Mouse (Mus musculus) neural tube, embryonic 11.5 days (tissue): Measurements from ENCODE around the gene N4bp2l2. TPM values are rescaled to one million over a fixed set of nuclear protein-coding genes. Genes with fewer than 3 reads are reported as not detected.

Source experiments
- ATAC-seq: fragments of 200-750 bp; cut with Nextera tagmentation; 2 replicates; pipeline ENCODE4 v1.8.0; 2017; ENCODE audit warnings: moderate number of reproducible peaks, mild to moderate bottlenecking, moderate TSS enrichment, moderate library complexity; ENCODE audit not compliant: insufficient read depth, low FRiP score, low TSS enrichment
- DNase-seq: peaks from one replicate; pipeline ENCODE4 v3.0.0-alpha.2; 2015; ENCODE audit warnings: low spot score
- H3K27ac ChIP-seq: fragments of 300-500 bp; sonication (generic); 2 replicates; pipeline ENCODE4 v1.5.1; 2014; ENCODE audit warnings: low read depth, mild to moderate bottlenecking, low read length
- H3K27me3 ChIP-seq: fragments of 300-500 bp; sonication (generic); 2 replicates; pipeline ENCODE4 v1.6.1; 2014; ENCODE audit warnings: mild to moderate bottlenecking, low read length, mixed read lengths; ENCODE audit not compliant: control insufficient read depth, insufficient read depth
- H3K36me3 ChIP-seq: fragments of 300-500 bp; sonication (generic); 2 replicates; pipeline ENCODE4 v1.6.1; 2014; ENCODE audit warnings: mild to moderate bottlenecking, low read length, moderate library complexity, mixed read lengths; ENCODE audit not compliant: control insufficient read depth, insufficient read depth
- H3K4me1 ChIP-seq: fragments of 300-500 bp; sonication (generic); 2 replicates; pipeline ENCODE4 v1.6.1; 2014; ENCODE audit warnings: low read length, mixed read lengths; ENCODE audit not compliant: control insufficient read depth, insufficient read depth
- H3K4me2 ChIP-seq: fragments of 300-500 bp; sonication (generic); 2 replicates; pipeline ENCODE4 v1.6.1; 2014; ENCODE audit warnings: low read depth, mild to moderate bottlenecking, moderate library complexity
- H3K4me3 ChIP-seq: fragments of 300-500 bp; sonication (generic); 2 replicates; pipeline ENCODE4 v1.5.1; 2014; ENCODE audit warnings: low read depth, low read length
- H3K9ac ChIP-seq: fragments of 300-500 bp; sonication (generic); 2 replicates; pipeline ENCODE4 v1.6.1; 2014; ENCODE audit warnings: mild to moderate bottlenecking, low read length
- H3K9me3 ChIP-seq: fragments of 300-500 bp; sonication (generic); 2 replicates; pipeline ENCODE4 v1.6.1; 2016; ENCODE audit warnings: low read length; ENCODE audit not compliant: control insufficient read depth
- WGBS: fragments of 180-500 bp; shearing (Covaris S2); extraction: QIAGEN DNeasy Blood & Tissue Kit; methylation state at CpG from one replicate; pipeline ENCODE4 v1.1.7; 2014; 5-methylcytosine and 5-hydroxymethylcytosine counted together
- polyA plus RNA-seq: library from polyadenylated mRNA; unstranded; fragments of >200 nt; fragmentation: Nextera tagmentation; extraction: Ambion mirVana; gene quantifications from 2 replicates; pipeline ENCODE4 v1.2.1, GENCODE M21; 2014

N4bp2l2 gene
- polyA plus RNA-seq, 1 experiment from 2014 or later, result 44.8 TPM

DNA sequence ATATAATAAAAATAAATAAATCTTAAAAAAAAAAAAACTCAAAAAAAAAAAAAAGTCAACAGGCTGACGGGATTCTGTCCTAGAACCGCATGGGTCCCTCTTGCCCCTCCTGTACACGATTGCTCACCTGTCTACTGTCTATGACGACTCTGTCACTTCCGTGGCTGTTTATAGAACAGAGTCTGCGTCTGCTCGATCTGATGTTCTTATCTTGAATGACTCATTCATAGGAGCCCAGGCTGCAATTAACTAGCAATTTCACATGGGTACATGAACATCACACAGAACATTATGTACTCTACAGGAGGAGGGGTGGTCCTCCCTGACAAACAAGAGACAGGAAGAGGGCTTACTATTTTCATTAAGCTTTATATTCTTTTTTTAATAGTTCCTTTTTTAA lies 40.5 kb downstream of the N4bp2l2 start:
- DNase-seq, result no peak
- H3K4me3 ChIP-seq, result no peak overlapping the region
- no peaks in the 10 kb centered on the region for H3K36me3 ChIP-seq
- ATAC-seq, result no peak
- no peak overlapping the region for H3K4me2 ChIP-seq
- no peak overlapping the region for H3K9ac ChIP-seq
- 95% methylated on average over 7 of the region's 7 CpGs for WGBS
- no peaks in the 10 kb centered on the region for H3K9me3 ChIP-seq
- no peaks in the 10 kb centered on the region for H3K4me1 ChIP-seq
- no peaks in the 10 kb centered on the region for H3K27me3 ChIP-seq
- no peak overlapping the region for H3K27ac ChIP-seq

DNA sequence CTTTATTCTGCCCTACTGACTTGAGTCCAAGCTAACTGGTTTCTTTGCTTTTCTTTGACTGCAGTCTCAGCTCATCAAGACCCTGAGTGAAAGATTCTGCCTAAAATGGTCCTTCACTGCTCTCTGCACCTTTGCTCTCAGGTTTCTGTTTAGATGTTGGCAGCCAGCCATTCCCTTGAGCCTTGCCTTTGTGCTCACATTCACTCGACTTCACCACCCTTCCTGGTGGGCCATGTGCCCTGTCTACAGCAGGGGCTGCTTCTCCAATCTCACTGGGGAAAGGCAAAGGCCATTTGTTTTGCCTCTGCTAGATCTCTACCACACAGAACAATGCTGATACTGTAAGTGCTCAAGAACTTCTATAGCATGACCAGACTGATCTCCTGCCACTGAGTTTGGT lies 43.2 kb downstream of the N4bp2l2 start:
- no peak overlapping the region for H3K9ac ChIP-seq
- whole genome bisulfite sequencing, result 61% methylated on average over 1 of the region's 1 CpGs
- H3K4me2 ChIP-seq, result no peak overlapping the region
- H3K36me3 ChIP-seq, result no peaks in the 10 kb centered on the region
- no peak overlapping the region for H3K27ac ChIP-seq
- no peak for DNase-seq
- no peaks in the 10 kb centered on the region for H3K9me3 ChIP-seq
- H3K4me1 ChIP-seq, result no peaks in the 10 kb centered on the region
- no peaks in the 10 kb centered on the region for H3K27me3 ChIP-seq
- no peak for ATAC-seq
- H3K4me3 ChIP-seq, result no peak overlapping the region

DNA sequence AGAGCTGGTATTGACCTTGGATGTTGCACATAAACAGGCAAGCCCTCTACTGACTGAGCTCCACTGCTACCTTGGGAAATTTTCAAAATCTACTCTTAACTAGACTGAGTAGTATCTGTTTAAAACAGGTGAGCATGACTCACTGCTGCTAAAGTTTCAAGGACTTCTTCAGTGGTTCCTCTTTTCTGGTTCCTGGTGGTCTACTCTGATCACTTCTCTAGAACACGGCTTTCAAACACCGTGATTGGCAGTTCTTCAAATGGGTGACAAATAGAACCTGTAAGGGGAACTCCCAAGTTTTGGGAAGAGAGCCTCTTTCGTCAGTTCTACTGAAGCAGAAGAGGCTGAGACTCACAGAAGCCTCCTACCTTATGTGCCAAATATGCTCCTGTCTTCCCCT lies 44.4 kb downstream of the N4bp2l2 start:
- no peak for DNase-seq
- Histone ChIP-seq H3K9me3 (no peaks in the 10 kb centered on the region), H3K27me3 (no peaks in the 10 kb centered on the region), H3K4me1 (no peaks in the 10 kb centered on the region), H3K36me3 (no peaks in the 10 kb centered on the region), H3K4me3 (no peak overlapping the region), H3K9ac (no peak overlapping the region), H3K27ac (no peak overlapping the region), H3K4me2 (no peak overlapping the region)
- 90% methylated on average over 3 of the region's 3 CpGs for WGBS
- ATAC-seq, result no peak

DNA sequence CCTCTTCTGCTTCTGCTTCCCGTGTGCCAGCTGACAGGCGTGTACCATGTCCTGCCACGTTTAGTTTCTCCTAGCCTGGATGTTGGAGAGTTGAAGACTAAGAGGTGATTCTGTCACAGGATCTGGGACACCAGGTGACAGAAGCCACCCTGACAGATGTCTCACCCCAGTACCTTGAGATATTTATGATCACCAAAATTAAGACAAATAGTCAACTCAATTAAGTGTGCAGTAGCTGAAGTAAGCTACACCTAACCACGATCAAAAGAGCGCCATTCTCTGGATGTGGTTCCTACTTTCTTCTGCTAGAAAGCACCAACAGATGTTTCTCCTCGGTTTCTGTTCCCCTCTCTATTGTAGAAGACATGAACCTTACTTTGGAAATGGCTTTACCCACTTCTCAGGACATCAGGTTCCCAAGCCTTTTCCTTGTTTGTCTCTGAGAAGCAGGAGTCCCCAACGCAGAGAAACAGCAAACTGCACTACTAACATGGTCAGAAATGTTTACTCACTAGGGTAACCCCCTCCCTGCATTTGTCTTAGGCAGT lies 45.3 kb downstream of the N4bp2l2 start:
- H3K4me3 ChIP-seq, result no peak overlapping the region
- no peaks in the 10 kb centered on the region for H3K9me3 ChIP-seq
- ATAC-seq, result no peak
- H3K9ac ChIP-seq, result no peak overlapping the region
- H3K4me1 ChIP-seq, result no peaks in the 10 kb centered on the region
- WGBS, result 92% methylated on average over 7 of the region's 7 CpGs
- DNase-seq, result no peak
- H3K27ac ChIP-seq, result no peak overlapping the region
- H3K36me3 ChIP-seq, result no peaks in the 10 kb centered on the region
- H3K4me2 ChIP-seq, result no peak overlapping the region
- no peaks in the 10 kb centered on the region for H3K27me3 ChIP-seq

DNA sequence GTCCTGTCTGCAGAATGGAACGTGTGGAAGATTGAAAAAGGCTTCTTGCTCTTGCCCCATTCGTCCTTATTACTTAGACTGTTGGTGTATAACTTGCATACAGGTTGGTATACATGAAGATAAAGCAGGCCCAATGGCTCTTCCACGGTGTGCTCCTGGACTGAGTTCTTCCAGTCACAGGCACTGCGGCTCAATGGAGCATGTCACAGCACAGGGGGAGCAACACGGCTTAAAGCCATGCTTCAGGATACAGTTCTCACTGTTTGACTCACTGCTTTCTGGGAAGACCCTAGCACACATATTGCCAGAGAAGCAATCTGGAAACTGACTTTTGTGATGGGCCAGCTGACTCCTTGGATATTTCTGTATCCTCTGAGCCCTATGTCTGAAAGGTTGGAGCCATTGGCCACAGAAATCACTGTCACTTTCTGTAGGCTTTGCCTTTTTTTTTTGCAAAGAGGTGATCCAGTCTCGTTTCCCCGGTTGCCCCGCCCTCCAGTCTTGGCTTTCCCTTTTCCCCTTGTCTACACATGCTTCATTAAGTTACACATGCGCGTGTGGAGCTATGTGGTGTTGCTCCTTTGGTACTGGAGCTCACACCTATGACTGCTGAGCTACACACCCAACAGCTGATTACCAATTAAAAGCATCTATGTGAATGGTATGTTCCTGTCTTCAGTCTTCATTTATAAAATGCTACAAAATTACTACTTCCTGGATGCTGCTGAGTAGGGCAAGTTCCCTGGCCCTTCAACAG lies 47.2 kb downstream of the N4bp2l2 start:
- no peaks in the 10 kb centered on the region for H3K9me3 ChIP-seq
- no peaks in the 10 kb centered on the region for H3K36me3 ChIP-seq
- no peaks in the 10 kb centered on the region for H3K4me1 ChIP-seq
- no peak overlapping the region for H3K27ac ChIP-seq
- ATAC-seq, result no peak
- H3K27me3 ChIP-seq, result no peaks in the 10 kb centered on the region
- no peak for DNase-seq
- no peak overlapping the region for H3K9ac ChIP-seq
- H3K4me3 ChIP-seq, result no peak overlapping the region
- 91% methylated on average over 10 of the region's 10 CpGs for WGBS
- no peak overlapping the region for H3K4me2 ChIP-seq

DNA sequence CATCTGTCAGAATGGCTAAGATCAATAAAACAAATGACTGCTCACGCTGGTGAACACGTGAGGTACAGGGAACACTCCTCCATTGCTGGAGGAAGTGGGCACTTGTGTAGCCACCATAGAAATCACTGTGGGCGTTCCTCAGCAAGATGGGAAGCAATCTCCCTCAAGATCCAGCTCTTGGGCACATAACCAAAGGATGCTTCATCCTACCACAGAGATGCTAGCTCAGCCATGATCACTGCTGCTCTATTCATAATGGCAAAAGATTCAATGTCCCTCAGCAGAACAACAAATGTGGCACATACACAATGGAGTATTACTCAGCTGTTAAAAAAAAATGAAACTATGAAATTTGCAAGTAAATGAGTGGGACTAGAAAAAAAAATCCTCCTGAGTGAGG lies 49.3 kb downstream of the N4bp2l2 start:
- DNase-seq (no peak), ATAC-seq (no peak)
- Histone ChIP-seq H3K27me3 (no peaks in the 10 kb centered on the region), H3K27ac (no peak overlapping the region), H3K4me3 (no peak overlapping the region), H3K9ac (no peak overlapping the region), H3K9me3 (no peaks in the 10 kb centered on the region), H3K4me1 (no peaks in the 10 kb centered on the region), H3K4me2 (no peak overlapping the region), H3K36me3 (no peaks in the 10 kb centered on the region)
- WGBS, result 72% methylated on average over 3 of the region's 3 CpGs

DNA sequence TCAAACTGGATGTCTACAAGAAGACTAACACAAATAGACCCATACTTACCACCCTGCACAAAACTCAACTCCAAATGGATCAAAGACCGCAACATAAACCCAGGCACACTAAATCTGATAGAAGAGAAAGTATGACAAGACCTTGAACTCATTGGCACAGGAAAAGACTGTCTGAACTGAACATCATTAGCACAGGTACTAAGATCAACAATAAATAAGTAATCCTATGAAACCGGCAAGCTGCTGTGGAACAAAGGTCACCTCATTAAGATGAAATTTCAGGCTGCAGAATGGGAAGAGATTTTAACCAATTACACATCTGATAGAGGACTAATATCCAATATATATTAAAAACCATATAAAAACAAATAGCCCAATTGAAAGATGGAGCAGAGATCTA lies 49.8 kb downstream of the N4bp2l2 start:
- Histone ChIP-seq H3K27ac (no peak overlapping the region), H3K4me2 (no peak overlapping the region), H3K4me1 (no peaks in the 10 kb centered on the region), H3K9me3 (no peaks in the 10 kb centered on the region), H3K4me3 (no peak overlapping the region), H3K36me3 (no peaks in the 10 kb centered on the region), H3K9ac (no peak overlapping the region), H3K27me3 (no peaks in the 10 kb centered on the region)
- ATAC-seq (no peak), DNase-seq (no peak)
- WGBS, result 92% methylated on average over 2 of the region's 2 CpGs

DNA sequence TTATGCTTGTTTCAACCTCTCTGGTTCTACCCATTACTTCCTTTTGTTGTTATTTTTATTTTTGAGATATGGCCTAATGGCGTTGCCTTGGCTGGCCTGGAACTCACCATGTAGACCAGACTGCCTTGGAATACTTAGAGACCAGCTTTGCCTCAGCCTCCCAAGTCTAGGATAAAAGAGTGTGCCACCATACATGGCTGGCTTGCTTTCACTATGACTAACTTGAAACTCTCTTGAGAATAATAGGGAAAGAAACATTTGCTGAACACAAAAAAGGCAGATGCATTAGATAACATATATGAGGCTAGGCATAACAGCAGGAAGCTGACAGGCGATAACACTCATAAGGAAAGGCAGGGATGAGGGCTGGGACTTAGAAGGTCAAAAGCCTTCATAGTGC lies 51.9 kb downstream of the N4bp2l2 start:
- H3K4me2 ChIP-seq, result no peak overlapping the region
- ATAC-seq, result no peak
- H3K4me1 ChIP-seq, result no peaks in the 10 kb centered on the region
- 90% methylated on average over 2 of the region's 2 CpGs for WGBS
- no peak overlapping the region for H3K9ac ChIP-seq
- no peaks in the 10 kb centered on the region for H3K36me3 ChIP-seq
- DNase-seq, result no peak
- H3K4me3 ChIP-seq, result no peak overlapping the region
- H3K27ac ChIP-seq, result no peak overlapping the region
- H3K9me3 ChIP-seq, result no peaks in the 10 kb centered on the region
- H3K27me3 ChIP-seq, result no peaks in the 10 kb centered on the region

DNA sequence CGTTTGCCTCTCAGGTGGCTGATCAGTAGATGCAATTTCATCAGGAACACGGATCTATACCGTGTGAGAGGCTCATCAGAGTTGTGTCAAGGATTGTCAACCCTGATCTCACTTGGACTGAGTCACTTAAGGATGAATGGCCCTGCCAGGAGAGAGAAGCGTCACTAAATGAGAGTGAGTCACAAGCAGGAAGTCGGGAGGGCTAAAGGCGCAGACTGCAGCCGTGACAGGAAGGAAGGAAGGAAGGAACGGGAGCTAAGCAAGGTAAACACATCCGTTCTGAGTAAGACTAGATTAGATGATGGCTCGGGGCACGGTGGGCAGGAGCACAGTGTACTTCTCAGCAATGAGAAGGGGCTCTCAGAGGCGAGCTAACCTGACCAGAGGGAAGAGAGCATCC lies 54.3 kb downstream of the N4bp2l2 start:
- no peak overlapping the region for H3K4me3 ChIP-seq
- DNase-seq (no peak), ATAC-seq (no peak)
- H3K27ac ChIP-seq, result no peak overlapping the region
- no peaks in the 10 kb centered on the region for H3K4me1 ChIP-seq
- no peaks in the 10 kb centered on the region for H3K27me3 ChIP-seq
- no peak overlapping the region for H3K4me2 ChIP-seq
- H3K36me3 ChIP-seq, result no peaks in the 10 kb centered on the region
- H3K9ac ChIP-seq, result no peak overlapping the region
- 80% methylated on average over 12 of the region's 12 CpGs for WGBS
- H3K9me3 ChIP-seq, result no peaks in the 10 kb centered on the region
